Comparison of ENCODE assay signal across 25 mouse cellular contexts in the genomic region with DNA sequence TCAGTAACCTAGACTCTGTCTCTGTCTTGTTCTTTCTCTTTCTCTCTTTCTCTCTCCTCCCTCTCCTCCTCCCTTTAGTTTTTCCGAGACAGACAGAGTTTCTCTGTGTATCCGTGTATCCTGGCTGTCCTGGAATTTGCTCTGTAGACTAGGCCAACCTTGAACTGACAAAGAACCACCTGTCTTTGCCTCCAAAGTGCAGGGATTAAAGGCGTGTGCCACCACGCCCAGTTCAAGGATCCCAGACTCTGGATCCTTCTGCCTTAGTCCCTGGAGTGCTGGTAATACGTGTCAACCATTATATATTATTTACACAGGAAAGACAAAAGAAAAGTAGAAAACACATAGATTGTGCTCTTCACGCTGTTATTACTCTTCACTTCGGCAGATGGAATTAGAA.
"Had no signal": no experiment of that assay in that cellular context is flagged by ENCODE, and none has a peak within 500 bp of the region (broad histone marks: within the 10 kb centered on the region; RNA-seq: fewer than 3 reads in every experiment).

No protein-coding gene starts in this region.

- H3K36me3 ChIP-seq: limb, embryonic 10.5 days; limb, embryonic 13.5 days; liver, embryonic 12.5 days; liver, embryonic 15.5 days; lung, embryonic 15.5 days; midbrain, embryonic 10.5 days; midbrain, embryonic 15.5 days; neural tube, embryonic 12.5 days; neural tube, embryonic 15.5 days; stomach, embryonic 15.5 days had no signal

- ATAC-seq: midbrain, embryonic 15.5 days had no signal

- H3K4me1 ChIP-seq: limb, embryonic 13.5 days; midbrain, embryonic 10.5 days; midbrain, embryonic 15.5 days; neural tube, embryonic 12.5 days; neural tube, embryonic 15.5 days; stomach, embryonic 15.5 days had no signal

- H3K27me3 ChIP-seq: limb, embryonic 13.5 days; liver, embryonic 12.5 days; liver, embryonic 15.5 days; lung, embryonic 15.5 days; megakaryocyte, embryonic 14.5 days; midbrain, embryonic 15.5 days; neural tube, embryonic 12.5 days; neural tube, embryonic 15.5 days; stomach, embryonic 15.5 days had no signal

- H3K4me2 ChIP-seq: limb, embryonic 13.5 days; liver, embryonic 12.5 days; liver, embryonic 15.5 days; lung, embryonic 15.5 days; midbrain, embryonic 15.5 days; neural tube, embryonic 12.5 days; neural tube, embryonic 15.5 days; stomach, embryonic 15.5 days had no signal

- H3K4me3 ChIP-seq: layer of hippocampus, adult 2 months; limb, embryonic 10.5 days; limb, embryonic 13.5 days; liver, embryonic 12.5 days; liver, embryonic 15.5 days; lung, embryonic 15.5 days; megakaryocyte, embryonic 14.5 days; midbrain, embryonic 10.5 days; midbrain, embryonic 15.5 days; neural tube, embryonic 12.5 days; neural tube, embryonic 15.5 days; stomach, embryonic 15.5 days had no signal

- H3K9ac ChIP-seq: limb, embryonic 13.5 days; liver, embryonic 12.5 days; liver, embryonic 15.5 days; lung, embryonic 15.5 days; midbrain, embryonic 15.5 days; neural tube, embryonic 12.5 days; neural tube, embryonic 15.5 days; stomach, embryonic 15.5 days had no signal

- H3K27ac ChIP-seq: kidney, postnatal 0 days; layer of hippocampus, adult 2 months; limb, embryonic 10.5 days; limb, embryonic 13.5 days; liver, embryonic 12.5 days; liver, embryonic 15.5 days; lung, embryonic 15.5 days; midbrain, embryonic 10.5 days; midbrain, embryonic 15.5 days; neural tube, embryonic 12.5 days; neural tube, embryonic 15.5 days; stomach, embryonic 15.5 days had no signal

- H3K9me3 ChIP-seq: limb, embryonic 10.5 days; limb, embryonic 13.5 days; liver, embryonic 12.5 days; liver, embryonic 15.5 days; lung, embryonic 15.5 days; midbrain, embryonic 10.5 days; midbrain, embryonic 15.5 days; neural tube, embryonic 12.5 days; neural tube, embryonic 15.5 days; stomach, embryonic 15.5 days had no signal

- DNase-seq: kidney, adult 9 months; kidney, postnatal 25 days; layer of hippocampus, adult 9-11 months; liver; lung, adult 18-20 months; lung, postnatal 10 days; lung, postnatal 36 days; right cerebral cortex, adult 18-20 months; right cerebral cortex, postnatal 14 days; right cerebral cortex, postnatal 4 days; spleen, adult 18-20 months; thymus, postnatal 25 days had no signal
